Mouse (Mus musculus): Measurements from ENCODE around the gene Fndc3b. TPM values are rescaled to one million over a fixed set of nuclear protein-coding genes. Genes with fewer than 3 reads are reported as not detected.
A peak's percentile ranks its signal among the peaks of the same experiment; 100 is the strongest.

Fndc3b gene
- polyA plus RNA-seq, 1 experiment = 8.4 TPM

DNA sequence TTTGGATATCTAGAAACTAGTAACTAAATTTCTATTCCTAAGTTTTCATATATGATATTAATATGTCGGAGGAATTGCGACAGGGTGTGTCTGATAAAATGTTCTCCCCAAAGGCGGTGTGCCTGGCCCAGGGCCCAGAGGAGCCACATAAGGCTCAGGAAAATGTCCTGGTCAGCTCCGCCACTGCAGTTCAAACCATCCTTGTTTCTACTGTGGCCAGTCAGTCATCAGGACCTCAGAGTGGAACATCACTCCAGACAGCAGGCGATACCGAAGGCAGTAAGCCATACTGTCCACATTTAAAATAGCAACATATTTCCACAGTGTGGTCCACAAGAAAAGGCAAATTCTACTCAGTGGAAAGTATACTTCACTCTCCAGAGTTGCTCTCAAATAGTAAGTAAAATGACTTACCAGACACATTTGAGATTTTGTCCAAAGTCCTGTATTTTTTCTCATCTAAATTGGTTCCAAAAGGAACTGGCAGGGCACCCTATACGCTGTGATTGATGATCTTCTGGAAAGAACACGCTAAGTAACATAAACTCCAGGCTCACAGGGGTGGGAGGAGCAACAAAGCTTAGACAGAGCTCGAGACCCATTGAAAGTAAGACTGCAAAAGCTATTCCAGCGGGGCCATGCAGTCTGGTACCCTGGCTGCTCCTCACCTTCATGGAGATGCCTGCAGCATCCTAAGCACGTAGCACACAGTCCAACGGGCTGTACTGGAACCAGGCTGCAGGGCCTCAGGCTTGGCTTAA, 187.8 kb downstream of the Fndc3b start:
- no peak for DNase-seq (ENCODE audit: extremely low spot score in 1 of 2, low spot score in 1 of 2)

DNA sequence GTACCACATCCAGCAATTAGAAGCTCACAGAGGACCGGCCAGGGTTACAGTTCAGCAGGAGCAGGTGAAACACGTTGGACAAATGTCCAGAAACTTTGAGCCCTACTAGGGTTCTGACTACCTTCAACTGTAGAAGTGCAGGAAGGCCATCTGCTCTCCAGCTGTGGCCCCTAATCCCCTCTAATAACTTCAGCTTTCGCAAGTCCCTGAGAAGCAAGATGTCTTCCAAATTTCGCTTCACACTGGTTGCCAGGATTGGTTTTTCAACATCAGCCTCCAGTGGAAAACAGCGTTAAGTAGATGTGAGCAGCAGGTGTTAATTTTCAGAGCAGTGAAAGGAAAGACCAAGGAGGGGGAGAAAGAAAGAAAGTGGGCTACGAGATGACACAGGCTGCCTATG, 190.7 kb downstream of the Fndc3b start:
- no peak for DNase-seq (ENCODE audit: extremely low spot score in 1 of 2, low spot score in 1 of 2)

DNA sequence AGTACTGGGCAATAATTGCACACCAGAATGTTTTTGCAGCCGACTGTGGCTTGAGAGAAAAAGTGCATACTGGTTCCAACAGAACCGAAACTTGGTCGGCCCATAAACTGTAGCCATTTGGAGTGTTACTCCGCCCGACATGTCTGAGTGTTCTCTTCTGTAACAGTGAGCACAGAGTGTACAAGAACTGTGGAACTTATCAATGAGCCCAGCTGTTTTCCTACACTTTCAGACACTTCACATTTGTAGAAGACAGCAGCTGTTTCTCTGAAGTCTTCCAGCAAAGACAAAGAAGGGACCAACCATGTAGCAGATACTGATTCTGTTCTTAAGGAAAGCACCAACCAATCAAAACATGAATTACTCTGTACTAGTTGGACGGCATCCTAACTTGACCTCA, 191.6 kb downstream of the Fndc3b start:
- no peak for DNase-seq (ENCODE audit: extremely low spot score in 1 of 2, low spot score in 1 of 2)

DNA sequence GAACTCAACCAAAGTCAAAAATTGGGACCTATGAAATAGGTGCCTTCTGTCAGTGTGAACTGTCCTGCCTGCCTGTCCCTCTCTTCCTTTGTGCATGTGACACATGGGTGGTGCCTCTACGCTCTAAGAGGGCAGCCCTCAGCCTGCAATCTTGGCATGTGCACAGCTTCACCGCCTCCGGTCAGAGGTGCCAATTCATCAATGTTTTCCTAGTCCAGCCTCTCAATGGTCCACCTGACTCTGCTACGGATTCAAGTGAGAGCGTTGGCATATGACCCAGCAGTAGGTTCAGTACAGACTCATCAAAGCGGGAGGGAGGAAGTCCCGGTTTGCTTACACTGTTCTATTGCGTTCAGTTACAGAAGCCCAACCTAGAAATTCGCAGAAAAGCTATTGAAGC, 192.2 kb downstream of the Fndc3b start:
- DNase-seq (ENCODE audit: extremely low spot score in 1 of 2, low spot score in 1 of 2) = no peak

DNA sequence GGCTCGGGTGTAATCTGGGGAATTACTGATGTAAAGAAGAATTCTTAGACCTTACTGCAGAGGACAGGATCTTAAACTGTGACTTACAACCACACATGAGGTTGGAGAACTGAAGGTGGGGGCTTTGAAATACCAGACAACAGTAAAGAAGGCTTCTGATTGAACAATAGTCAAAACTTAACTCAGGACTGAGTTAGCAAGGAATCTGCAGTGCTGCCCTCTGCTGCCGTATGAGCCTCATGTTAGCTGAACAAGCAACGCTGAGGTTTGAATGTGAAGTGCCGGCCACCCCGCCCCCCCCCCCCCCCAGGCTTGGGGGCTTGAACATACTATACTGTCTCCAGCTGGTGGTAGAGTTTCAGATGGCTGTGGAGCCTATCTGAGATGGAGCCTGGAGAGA, 194.6 kb downstream of the Fndc3b start:
- DNase-seq (ENCODE audit: extremely low spot score in 1 of 2, low spot score in 1 of 2) = no peak

DNA sequence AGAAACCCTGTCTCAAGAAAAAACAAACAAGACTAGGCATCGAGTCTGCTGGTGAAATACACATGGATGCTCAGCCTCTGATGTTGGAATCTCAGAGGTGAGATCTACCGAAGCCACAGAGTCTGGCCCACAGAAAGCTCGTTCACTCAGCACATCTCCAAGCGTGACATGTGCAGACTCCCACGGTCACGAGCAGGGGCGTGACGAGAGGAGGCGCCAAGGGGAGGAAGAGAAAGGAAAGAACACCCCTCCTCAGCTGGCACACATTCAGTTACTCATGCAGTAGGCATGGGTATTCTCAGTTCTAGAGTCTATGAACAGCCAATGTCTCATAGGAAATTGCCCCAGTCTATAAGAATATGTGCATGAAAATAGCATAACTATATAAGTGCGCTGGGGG, 199.3 kb downstream of the Fndc3b start:
- peak; percentile 15 to 60 for DNase-seq (ENCODE audit: extremely low spot score in 1 of 2, low spot score in 1 of 2)

DNA sequence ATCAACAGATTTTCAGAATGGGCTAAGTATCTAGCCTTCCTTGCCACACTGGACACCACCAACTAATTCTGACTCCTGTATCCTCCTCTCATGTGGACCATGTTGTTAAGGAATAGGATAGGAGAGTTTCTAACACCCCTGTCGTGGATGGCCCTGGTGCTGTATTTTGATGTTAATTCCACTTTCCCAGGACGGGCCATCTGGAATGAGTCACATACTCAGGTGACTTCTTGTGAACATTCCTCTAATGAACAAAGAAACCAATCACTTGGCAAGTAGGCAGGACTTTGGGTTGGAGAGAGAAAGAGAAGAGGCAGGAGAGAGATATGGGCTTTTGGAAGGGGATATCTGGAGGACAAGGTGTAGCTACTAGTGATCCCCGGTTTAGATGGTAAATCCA, 204.2 kb downstream of the Fndc3b start:
- no peak for DNase-seq (ENCODE audit: extremely low spot score in 1 of 2, low spot score in 1 of 2)

DNA sequence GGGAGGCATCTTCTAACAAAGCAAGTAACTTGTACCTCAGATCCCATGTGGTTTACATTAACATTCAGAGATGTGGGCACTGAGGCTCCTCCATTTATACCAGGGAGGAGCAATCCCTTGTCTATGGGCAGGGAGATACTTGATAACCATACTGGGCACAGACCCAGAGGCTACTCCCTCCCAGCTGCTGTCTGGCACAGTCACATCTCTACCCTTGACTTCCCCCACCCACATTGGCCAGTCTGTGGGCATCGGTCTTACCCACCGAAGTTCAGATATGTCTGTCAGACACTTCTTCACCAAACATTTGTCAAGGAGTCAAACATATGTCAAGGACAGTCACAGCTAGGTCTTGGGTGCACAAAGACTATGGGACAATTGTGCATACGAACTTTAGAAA, 205.5 kb downstream of the Fndc3b start:
- DNase-seq (ENCODE audit: extremely low spot score in 1 of 2, low spot score in 1 of 2) = no peak

DNA sequence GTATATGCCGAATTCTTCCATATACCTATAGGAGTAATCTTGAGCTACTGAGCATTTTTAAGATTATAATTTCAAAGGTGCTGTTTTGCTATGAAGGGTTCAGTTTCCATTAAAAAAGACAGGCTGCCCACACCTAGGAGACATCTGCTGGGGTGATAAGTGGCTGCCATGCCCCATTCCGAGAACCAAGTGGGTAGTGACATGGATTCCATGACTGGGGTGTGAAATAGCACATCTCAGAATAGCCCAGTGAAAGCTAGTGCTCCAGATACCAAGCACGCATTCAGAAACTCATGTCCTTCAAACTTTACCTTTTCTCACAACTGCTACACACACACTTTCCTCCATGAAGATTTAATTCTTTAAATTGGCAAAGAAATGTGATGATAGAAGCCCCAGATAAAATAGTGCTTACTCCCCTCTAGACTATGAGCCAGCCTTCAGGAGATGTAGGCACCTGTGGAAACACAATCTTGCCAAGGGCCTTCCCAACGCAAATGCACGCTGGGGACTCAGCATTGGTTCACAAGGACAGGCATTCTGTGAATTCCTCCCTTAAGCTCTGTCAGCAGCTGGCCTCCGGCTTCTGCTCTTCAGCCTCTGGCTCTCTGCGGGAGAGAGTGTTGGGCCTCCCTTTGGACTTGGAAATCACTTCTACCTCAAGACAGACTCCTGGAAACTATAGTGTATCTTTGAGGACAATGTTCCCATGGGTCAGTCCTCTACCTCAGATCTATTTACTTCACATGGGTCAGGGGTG, 207.6 kb downstream of the Fndc3b start:
- peak; percentile 36 to 59 for DNase-seq (ENCODE audit: extremely low spot score in 1 of 2, low spot score in 1 of 2)

DNA sequence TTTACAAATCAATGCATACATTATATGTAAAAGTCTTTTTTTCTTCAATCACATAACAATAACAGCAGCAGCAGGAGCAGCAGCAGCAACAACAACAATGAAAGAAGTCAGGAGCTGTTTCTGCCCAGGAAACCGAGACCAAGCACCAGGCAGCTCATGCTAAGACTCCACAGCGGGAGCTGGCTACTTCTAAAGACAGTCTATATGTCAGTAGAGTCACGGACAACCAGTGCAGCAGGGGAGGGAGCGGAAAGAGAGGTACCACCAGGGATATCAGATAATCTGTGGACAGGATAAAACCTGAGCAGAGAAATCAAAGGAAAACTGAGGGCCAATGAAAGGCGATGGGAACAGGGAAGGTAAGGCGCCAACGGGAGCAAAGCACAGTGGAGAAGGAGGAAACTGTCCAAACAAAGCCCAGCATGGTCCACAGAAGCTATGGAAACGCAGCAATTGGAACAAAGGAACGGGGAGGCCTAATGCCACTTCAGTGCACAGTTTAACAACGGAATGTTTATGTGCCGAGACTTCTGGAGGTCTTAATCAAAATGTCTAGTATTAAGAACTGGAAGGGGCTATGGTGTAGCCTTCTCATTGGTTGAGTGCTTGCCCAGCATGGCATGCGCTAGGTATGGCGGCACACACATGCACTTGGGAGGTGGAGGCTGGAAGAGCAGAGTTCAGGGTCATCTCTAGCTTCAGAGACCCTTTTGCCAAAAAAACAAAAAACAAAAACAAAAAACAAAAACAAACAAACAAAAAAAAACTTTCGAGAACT, 215.6 kb downstream of the Fndc3b start:
- no peak for DNase-seq (ENCODE audit: extremely low spot score in 1 of 2, low spot score in 1 of 2)

DNA sequence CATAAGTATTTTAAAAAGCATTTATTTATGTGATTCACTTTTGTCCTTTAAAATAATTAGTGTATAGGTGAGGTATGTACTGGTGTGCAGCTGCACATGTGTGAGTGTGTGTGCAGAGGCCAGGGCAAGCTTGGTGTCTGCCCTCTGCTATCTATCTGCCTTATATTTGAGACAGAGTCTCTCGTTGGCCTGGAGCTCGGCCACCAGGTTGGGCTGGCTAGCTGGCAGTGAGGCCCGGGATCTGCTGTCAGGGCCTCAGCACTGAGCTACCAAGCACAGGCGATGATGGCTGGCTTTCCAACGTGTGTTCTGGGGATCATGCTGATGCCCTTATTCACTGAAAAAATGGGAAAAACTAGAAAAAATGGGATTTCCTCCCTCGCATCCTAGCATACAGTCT, 216.4 kb downstream of the Fndc3b start:
- DNase-seq (ENCODE audit: extremely low spot score in 1 of 2, low spot score in 1 of 2) = no peak

DNA sequence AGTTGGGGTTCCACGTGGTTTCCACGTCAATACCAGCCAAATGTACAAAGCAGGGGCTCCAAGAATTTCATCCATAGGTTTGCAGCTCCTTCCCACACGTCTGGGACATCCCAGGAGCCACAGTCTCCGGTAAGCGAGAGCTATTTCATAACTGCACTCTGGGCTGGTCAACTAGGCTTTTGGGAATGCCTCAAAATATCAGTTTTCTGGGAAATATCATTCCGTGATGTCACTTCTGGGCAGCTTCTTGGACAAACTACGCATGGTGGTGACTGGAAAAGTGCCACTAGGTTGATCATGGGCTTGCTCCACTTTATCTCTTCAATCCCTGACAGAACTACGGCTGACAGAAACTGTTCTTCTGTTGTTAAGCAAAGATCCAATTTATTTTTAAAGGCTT, 217.0 kb downstream of the Fndc3b start:
- DNase-seq (ENCODE audit: extremely low spot score in 1 of 2, low spot score in 1 of 2) = no peak

DNA sequence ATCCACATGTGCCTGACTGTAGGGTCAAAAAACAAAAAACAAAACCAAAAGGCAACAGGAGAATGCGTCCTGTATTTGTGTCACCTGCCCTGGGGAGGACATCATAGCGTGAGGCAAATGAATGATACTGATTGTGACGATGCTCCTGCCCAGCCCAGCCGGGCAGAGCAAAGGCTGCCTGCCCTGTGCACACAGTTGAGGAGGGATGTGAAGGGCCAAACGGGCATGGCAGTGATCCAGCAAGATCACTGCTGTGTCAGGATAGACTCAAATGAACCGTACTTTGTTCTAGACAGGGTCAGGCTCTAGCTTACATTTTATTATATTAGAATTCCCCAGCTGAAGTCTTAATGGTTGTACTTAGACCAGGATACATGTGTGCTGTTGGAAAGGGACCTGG, 219.3 kb downstream of the Fndc3b start:
- DNase-seq (ENCODE audit: extremely low spot score in 1 of 2, low spot score in 1 of 2) = no peak

DNA sequence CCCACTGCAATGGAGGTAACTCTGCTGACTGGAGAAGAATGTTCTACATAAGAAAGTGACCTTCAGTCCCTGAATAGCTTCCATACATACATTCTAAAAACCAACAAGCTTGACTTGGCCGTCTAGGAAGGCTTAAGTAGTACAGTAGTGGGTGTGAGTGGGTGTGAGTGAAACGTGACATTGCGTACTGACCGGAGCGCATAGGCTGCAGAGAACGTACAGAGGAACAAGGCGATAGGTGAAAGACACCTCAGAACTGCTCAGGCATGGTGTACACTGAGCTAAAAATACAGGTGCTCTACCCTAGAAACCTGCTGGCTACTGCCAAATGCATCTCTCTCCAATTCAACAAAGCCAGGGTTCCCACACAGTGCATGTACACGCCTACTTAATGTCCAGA, 219.7 kb downstream of the Fndc3b start:
- no peak for DNase-seq (ENCODE audit: extremely low spot score in 1 of 2, low spot score in 1 of 2)

DNA sequence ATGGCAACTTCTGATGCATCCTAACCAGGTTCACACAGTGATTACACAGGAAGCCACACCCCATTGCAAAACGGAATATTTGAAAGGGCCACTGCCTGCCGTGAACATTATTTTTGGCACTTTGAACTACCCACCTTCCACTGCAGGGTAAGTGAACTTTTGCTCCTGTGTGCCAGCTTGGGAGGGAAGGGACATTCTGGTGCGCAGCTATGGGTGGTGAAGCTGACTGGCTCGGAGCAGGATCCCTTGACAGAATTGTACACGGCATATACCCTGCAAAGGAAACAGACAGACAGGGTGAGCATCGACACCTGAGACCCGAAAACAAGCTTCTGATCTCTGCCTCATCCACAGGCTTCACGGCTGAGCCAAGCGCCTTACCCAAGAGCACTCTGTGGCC, 220.2 kb downstream of the Fndc3b start:
- no peak for DNase-seq (ENCODE audit: extremely low spot score in 1 of 2, low spot score in 1 of 2)

DNA sequence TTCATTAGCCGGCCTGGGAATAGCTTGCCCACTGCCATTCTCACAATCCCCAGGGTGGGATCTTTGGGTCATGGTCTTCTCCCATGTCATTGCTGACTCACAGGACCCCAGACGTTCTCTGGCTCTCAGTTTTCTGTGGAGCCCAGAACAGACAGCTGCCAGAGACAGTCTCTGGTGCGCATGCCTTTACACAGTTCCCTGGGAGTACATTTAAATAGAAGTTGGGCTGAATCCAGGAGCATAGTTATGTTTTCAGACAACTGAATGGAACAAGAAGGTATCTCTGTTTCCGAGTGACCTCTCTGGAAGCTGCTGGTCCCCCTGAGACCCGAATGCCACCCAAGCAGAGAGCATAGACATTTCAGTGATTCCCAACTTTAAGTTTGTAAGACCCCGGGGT, 221.6 kb downstream of the Fndc3b start:
- peak in 1 of 2 experiments; percentile 29 for DNase-seq (ENCODE audit: extremely low spot score in 1 of 2, low spot score in 1 of 2)

DNA sequence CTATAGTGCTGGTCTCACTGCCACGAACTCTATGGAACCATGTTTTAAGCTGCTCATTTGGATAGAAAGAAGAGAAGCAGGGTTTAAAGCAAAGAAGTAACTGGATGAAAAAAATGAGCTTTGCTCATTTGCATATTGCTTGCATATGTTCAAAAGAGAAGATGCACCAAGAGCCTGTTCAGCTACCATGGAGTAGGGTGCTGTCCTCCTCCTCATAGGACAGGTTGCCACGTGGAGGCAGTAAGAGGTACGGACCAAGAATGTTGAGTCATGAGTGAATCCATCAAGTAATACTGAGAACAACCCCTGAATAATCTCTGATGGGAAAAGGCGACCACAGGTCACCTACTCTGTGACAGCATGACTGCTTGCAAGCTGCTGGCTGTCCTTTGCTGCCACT, 226.0 kb downstream of the Fndc3b start:
- no peak for DNase-seq (ENCODE audit: extremely low spot score in 1 of 2, low spot score in 1 of 2)

DNA sequence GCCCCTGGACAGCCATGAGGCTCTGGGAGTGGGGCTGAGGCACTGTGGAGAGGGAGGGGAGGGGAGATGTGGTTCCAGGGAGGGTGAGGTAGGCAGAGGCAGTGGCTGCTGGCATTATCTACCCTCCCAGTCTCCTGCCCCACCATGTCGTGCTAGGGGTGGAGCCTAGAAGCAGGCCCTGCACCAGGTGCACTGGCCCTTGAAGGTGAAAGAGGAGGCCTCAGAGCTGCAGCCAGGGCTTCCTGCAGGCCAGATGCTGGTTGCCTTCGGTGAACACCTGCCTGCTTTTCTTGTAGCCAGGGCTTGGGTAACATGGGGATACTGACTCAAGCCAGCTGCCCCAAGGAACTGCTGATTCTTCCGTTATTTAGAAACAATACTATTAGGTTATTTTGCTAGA, 226.4 kb downstream of the Fndc3b start:
- no peak for DNase-seq (ENCODE audit: extremely low spot score in 1 of 2, low spot score in 1 of 2)

DNA sequence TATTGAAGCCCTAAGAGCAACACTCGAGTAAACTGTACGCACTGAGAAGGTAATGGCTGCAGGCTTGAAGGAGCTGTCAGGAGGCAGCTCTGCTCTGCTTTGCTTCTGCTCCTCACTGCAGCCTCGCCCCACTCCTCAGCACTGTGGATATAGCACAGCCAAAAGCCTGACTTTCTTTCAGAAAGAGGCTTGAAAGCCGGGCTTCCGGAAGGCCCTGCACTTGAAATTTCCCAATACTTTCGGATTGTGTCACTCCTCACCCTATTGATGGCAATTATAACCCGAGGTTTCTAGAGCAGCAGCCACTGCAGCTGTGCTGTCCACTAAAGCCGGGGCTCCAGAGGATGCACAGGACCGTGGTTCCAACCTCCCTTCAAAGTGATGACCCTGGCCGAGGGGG, 227.3 kb downstream of the Fndc3b start:
- no peak for DNase-seq (ENCODE audit: extremely low spot score in 1 of 2, low spot score in 1 of 2)

DNA sequence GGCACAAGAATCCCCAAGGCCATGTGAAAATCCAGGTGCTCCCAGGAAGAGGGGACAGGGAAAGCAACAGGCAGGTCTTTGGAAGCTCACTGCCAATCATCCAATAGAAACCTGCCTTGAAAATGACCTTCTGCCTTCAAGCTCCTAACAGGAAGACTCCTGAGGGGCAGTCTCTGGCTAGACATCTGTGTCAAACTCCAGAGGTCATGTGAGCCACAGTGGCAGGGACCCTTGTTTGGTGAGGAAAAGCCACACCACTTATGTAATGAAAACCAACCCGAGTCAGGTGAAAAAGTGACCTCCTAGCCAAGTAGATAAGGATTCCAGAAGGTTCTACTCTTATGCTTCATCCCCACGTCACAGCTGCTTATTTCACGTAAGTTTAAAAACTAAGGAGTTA, 227.8 kb downstream of the Fndc3b start:
- DNase-seq (ENCODE audit: extremely low spot score in 1 of 2, low spot score in 1 of 2) = no peak

DNA sequence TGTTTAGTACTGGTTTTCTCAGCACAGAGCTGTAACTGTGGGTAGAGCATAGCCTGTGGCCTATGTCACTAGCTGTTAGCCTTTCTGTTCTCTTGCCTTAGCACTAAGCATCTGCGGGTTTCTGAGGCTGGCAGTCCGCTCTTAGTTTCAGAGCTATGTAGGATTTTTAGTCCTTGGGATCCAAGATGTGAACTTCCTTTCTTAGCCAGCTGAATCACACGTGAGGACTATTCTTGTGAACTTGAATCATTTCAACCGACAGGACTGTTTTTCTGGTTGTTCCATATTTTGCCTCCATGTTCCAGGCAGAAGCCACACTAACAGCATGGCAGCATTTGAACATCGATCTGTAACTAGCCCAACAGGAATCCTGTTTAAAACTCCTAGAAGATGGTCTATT, 229.4 kb downstream of the Fndc3b start:
- DNase-seq (ENCODE audit: extremely low spot score in 1 of 2, low spot score in 1 of 2) = peak in 1 of 2 experiments; percentile 36

DNA sequence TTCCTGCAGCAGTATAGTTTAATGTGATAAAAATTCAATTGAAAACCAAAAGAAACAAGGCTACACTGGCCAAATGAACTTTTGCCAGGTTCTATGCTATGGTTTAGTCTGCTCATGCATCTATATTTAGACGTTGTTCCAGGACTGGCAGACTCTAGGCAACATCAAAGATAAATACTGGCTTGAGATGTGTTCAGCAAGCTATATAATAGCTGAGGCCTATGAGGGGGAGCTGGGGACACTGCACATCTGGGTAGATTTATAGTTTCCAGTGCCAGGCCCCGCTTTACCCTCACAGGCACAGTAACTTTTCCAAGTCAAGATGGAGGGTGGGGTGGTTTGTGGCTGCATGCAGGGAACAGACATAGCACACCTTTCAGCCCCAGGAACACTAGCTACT, 231.7 kb downstream of the Fndc3b start:
- DNase-seq (ENCODE audit: extremely low spot score in 1 of 2, low spot score in 1 of 2) = no peak
